In genomic region chr1:176861981-176862644, GRCm38 (mm10) we compare ENCODE assay signal across 10 mouse cellular contexts. TPM values are rescaled to one million over a fixed set of nuclear protein-coding genes. Genes with fewer than 3 reads are reported as not detected.
A peak's percentile ranks its signal among the peaks of the same experiment; 100 is the strongest.
DNase-seq lines count a peak whose midpoint lies in the region; ATAC-seq lines count a peak whose summit lies in the region.
"Had no signal": no experiment of that assay in that cellular context is flagged by ENCODE, and none has a peak within 500 bp of the region (broad histone marks: within the 10 kb centered on the region; RNA-seq: fewer than 3 reads in every experiment).

No protein-coding gene starts in this region.

- H3K9ac ChIP-seq in forebrain, embryonic 14.5 days (ENCODE audit: low read length): no peak overlapping the region
- H3K9ac ChIP-seq in limb, embryonic 12.5 days (replicated peaks): no peak overlapping the region
- H3K9ac ChIP-seq: embryonic facial prominence, embryonic 15.5 days had no signal

- no peak overlapping the region for H3K4me2 ChIP-seq in forebrain, embryonic 14.5 days (ENCODE audit: low read length)
- no peak overlapping the region for H3K4me2 ChIP-seq in limb, embryonic 12.5 days
- H3K4me2 ChIP-seq: embryonic facial prominence, embryonic 15.5 days had no signal

- H3K9me3 ChIP-seq in forebrain, embryonic 14.5 days (replicated peaks; ENCODE audit: control insufficient read depth, low read length): no peaks in the 10 kb centered on the region
- no peaks in the 10 kb centered on the region for H3K9me3 ChIP-seq in limb, embryonic 12.5 days
- H3K9me3 ChIP-seq: embryonic facial prominence, embryonic 15.5 days had no signal

- no peaks in the 10 kb centered on the region for H3K27me3 ChIP-seq in forebrain, embryonic 14.5 days (replicated peaks; ENCODE audit: control insufficient read depth, insufficient read depth, low read length)
- H3K27me3 ChIP-seq in limb, embryonic 12.5 days: no peaks in the 10 kb centered on the region
- H3K27me3 ChIP-seq: embryonic facial prominence, embryonic 15.5 days had no signal

- no peak overlapping the region for H3K27ac ChIP-seq in forebrain, embryonic 14.5 days (ENCODE audit: low read depth, low read length)
- no peak overlapping the region for H3K27ac ChIP-seq in limb, embryonic 12.5 days
- H3K27ac ChIP-seq: embryonic facial prominence, embryonic 15.5 days; macrophage had no signal

- peak; percentile 64 for DNase-seq in urinary bladder, postnatal 14 days (ENCODE audit: low spot score)
- DNase-seq in urinary bladder, postnatal 4 days (ENCODE audit: low spot score in 2 of 2): no peak
- peak; percentile 75 for DNase-seq in c-Kit-positive CD71-negative TER-119-negative erythroid progenitor cells, embryonic 14.5 days (ENCODE audit: low read depth)
- peak; percentile 90 for DNase-seq in forebrain, embryonic 14.5 days (ENCODE audit: low spot score)
- peak; percentile 21 for DNase-seq in kidney, adult 11 months
- DNase-seq in naive thymus-derived CD4-positive, alpha-beta T cell, adult 2 months (ENCODE audit: low read depth): peak; percentile 84
- peak; percentile 66 for DNase-seq in testis, postnatal 10 days (ENCODE audit: low spot score)

- 63% methylated on average over 9 of the region's 9 CpGs for WGBS in forebrain, embryonic 14.5 days
- WGBS in limb, embryonic 12.5 days: 58% methylated on average over 9 of the region's 9 CpGs

- H3K4me1 ChIP-seq in forebrain, embryonic 14.5 days (ENCODE audit: control insufficient read depth, insufficient read depth, low read length): no peaks in the 10 kb centered on the region
- no peaks in the 10 kb centered on the region for H3K4me1 ChIP-seq in limb, embryonic 12.5 days (replicated peaks)

- ATAC-seq in forebrain, embryonic 14.5 days: peak; percentile 67
- peak; percentile 59; the same call in 1 of the 2 replicates for ATAC-seq in limb, embryonic 12.5 days (ENCODE audit: insufficient number of reproducible peaks, insufficient read depth, low FRiP score, low TSS enrichment, low read depth)

- no peak overlapping the region for H3K4me3 ChIP-seq in forebrain, embryonic 14.5 days (ENCODE audit: low read depth, low read length)
- no peak overlapping the region for H3K4me3 ChIP-seq in limb, embryonic 12.5 days (replicated peaks)
- H3K4me3 ChIP-seq: embryonic facial prominence, embryonic 15.5 days had no signal

- H3K36me3 ChIP-seq in forebrain, embryonic 14.5 days (ENCODE audit: control insufficient read depth, insufficient read depth, low read length): no peaks in the 10 kb centered on the region
- no peaks in the 10 kb centered on the region for H3K36me3 ChIP-seq in limb, embryonic 12.5 days
- H3K36me3 ChIP-seq: embryonic facial prominence, embryonic 15.5 days had no signal

RNA-seq across cellular contexts. Expression of gene Sdccag8, which starts 47.7 kb away (rescaled TPM):
- 28.1 and 31.5 TPM in 2 replicates for polyA plus RNA-seq in forebrain, embryonic 14.5 days (2014; fragmentation: Nextera tagmentation; extraction: Ambion mirVana)
- polyA plus RNA-seq in limb, embryonic 12.5 days (2016; fragmentation: Nextera tagmentation; extraction: Ambion mirVana): 11.5 and 14.3 TPM in 2 replicates

RNA-seq across cellular contexts. Expression of gene Cep170, which starts 48.2 kb away (rescaled TPM):
- polyA plus RNA-seq in forebrain, embryonic 14.5 days (2014; fragmentation: Nextera tagmentation; extraction: Ambion mirVana): 107 and 164 TPM in 2 replicates
- polyA plus RNA-seq in limb, embryonic 12.5 days (2016; fragmentation: Nextera tagmentation; extraction: Ambion mirVana): 36.4 and 45.2 TPM in 2 replicates

Comparison
In these comparisons a context has a peak if more than half of its experiments do, and no peak if none do; other contexts are left out.
1. DNase-seq: peak in urinary bladder, postnatal 14 days (single experiment), c-Kit-positive CD71-negative TER-119-negative erythroid progenitor cells, embryonic 14.5 days (single experiment), forebrain, embryonic 14.5 days (single experiment), kidney, adult 11 months (single experiment), naive thymus-derived CD4-positive, alpha-beta T cell, adult 2 months (single experiment) and testis, postnatal 10 days (single experiment); none in urinary bladder, postnatal 4 days (0 of 2).